ENCODE assay signal across 19 mouse cellular contexts in genomic region chr1:51272583-51273201, GRCm38 (mm10). TPM values are rescaled to one million over a fixed set of nuclear protein-coding genes. Genes with fewer than 3 reads are reported as not detected.
A peak's percentile ranks its signal among the peaks of the same experiment; 100 is the strongest.
DNase-seq lines count a peak whose midpoint lies in the region; ATAC-seq lines count a peak whose summit lies in the region.
"Had no signal": no experiment of that assay in that cellular context is flagged by ENCODE, and none has a peak within 500 bp of the region (broad histone marks: within the 10 kb centered on the region; RNA-seq: fewer than 3 reads in every experiment).

No protein-coding gene starts in this region.

- no peak overlapping the region for H3K4me2 ChIP-seq in embryonic facial prominence, embryonic 13.5 days
- H3K4me2 ChIP-seq in heart, embryonic 13.5 days, result no peak overlapping the region
- H3K4me2 ChIP-seq in kidney, embryonic 15.5 days, result no peak overlapping the region
- H3K4me2 ChIP-seq in neural tube, embryonic 13.5 days, result no peak overlapping the region
- H3K4me2 ChIP-seq in neural tube, embryonic 15.5 days, result no peak overlapping the region
- H3K4me2 ChIP-seq: hindbrain, embryonic 12.5 days; liver, embryonic 11.5 days; lung, embryonic 15.5 days had no signal

- ATAC-seq in embryonic facial prominence, embryonic 13.5 days (ENCODE audit: insufficient number of reproducible peaks, insufficient read depth, low FRiP score, low TSS enrichment, low read depth), result peak; percentile 48; the same call in 1 of the 2 replicates
- no peak for ATAC-seq in heart, embryonic 13.5 days (ENCODE audit: extremely low read depth, insufficient number of reproducible peaks, low FRiP score, low TSS enrichment)
- no peak for ATAC-seq in kidney, embryonic 15.5 days (replicated peaks; ENCODE audit: low FRiP score)
- ATAC-seq in neural tube, embryonic 13.5 days (ENCODE audit: low read depth), result 0 out of 2 replicates have a peak, but pooled peaks have one; percentile 32
- ATAC-seq in neural tube, embryonic 15.5 days (ENCODE audit: low FRiP score), result no peak
- ATAC-seq: CD4-positive, CD25-positive, alpha-beta regulatory T cell, adult 4 months had no signal

- H3K36me3 ChIP-seq in embryonic facial prominence, embryonic 13.5 days, result no peaks in the 10 kb centered on the region
- no peaks in the 10 kb centered on the region for H3K36me3 ChIP-seq in embryonic facial prominence, embryonic 10.5 days (replicated peaks)
- H3K36me3 ChIP-seq in heart, embryonic 13.5 days, result no peaks in the 10 kb centered on the region
- no peaks in the 10 kb centered on the region for H3K36me3 ChIP-seq in kidney, embryonic 15.5 days
- no peaks in the 10 kb centered on the region for H3K36me3 ChIP-seq in neural tube, embryonic 13.5 days
- no peaks in the 10 kb centered on the region for H3K36me3 ChIP-seq in neural tube, embryonic 15.5 days
- H3K36me3 ChIP-seq: G1E; hindbrain, embryonic 12.5 days; lung, embryonic 15.5 days had no signal

- H3K9ac ChIP-seq in embryonic facial prominence, embryonic 13.5 days, result no peak overlapping the region
- no peak overlapping the region for H3K9ac ChIP-seq in heart, embryonic 13.5 days
- no peak overlapping the region for H3K9ac ChIP-seq in kidney, embryonic 15.5 days
- no peak overlapping the region for H3K9ac ChIP-seq in neural tube, embryonic 13.5 days
- H3K9ac ChIP-seq in neural tube, embryonic 15.5 days (replicated peaks), result no peak overlapping the region
- H3K9ac ChIP-seq: hindbrain, embryonic 12.5 days; lung, embryonic 15.5 days had no signal

- H3K27me3 ChIP-seq in embryonic facial prominence, embryonic 13.5 days, result no peaks in the 10 kb centered on the region
- no peaks in the 10 kb centered on the region for H3K27me3 ChIP-seq in embryonic facial prominence, embryonic 10.5 days (replicated peaks; ENCODE audit: low read depth, poor library complexity, severe bottlenecking)
- no peaks in the 10 kb centered on the region for H3K27me3 ChIP-seq in heart, embryonic 13.5 days (replicated peaks)
- no peaks in the 10 kb centered on the region for H3K27me3 ChIP-seq in kidney, embryonic 15.5 days
- no peaks in the 10 kb centered on the region for H3K27me3 ChIP-seq in neural tube, embryonic 13.5 days
- H3K27me3 ChIP-seq in neural tube, embryonic 15.5 days (replicated peaks), result no peaks in the 10 kb centered on the region
- H3K27me3 ChIP-seq: hindbrain, embryonic 12.5 days; lung, embryonic 15.5 days had no signal

- no peak overlapping the region for H3K27ac ChIP-seq in embryonic facial prominence, embryonic 13.5 days
- no peak overlapping the region for H3K27ac ChIP-seq in embryonic facial prominence, embryonic 10.5 days (replicated peaks)
- peak overlapping the region; percentile 10; the same call in 1 of the 2 replicates for H3K27ac ChIP-seq in heart, embryonic 13.5 days (replicated peaks)
- H3K27ac ChIP-seq in kidney, embryonic 15.5 days, result no peak overlapping the region
- H3K27ac ChIP-seq in neural tube, embryonic 13.5 days (replicated peaks), result no peak overlapping the region
- no peak overlapping the region for H3K27ac ChIP-seq in neural tube, embryonic 15.5 days (replicated peaks)
- H3K27ac ChIP-seq: hindbrain, embryonic 12.5 days had no signal

- no peak overlapping the region for H3K4me3 ChIP-seq in embryonic facial prominence, embryonic 13.5 days
- no peak overlapping the region for H3K4me3 ChIP-seq in embryonic facial prominence, embryonic 10.5 days
- no peak overlapping the region for H3K4me3 ChIP-seq in heart, embryonic 13.5 days
- H3K4me3 ChIP-seq in kidney, embryonic 15.5 days (replicated peaks), result no peak overlapping the region
- H3K4me3 ChIP-seq in neural tube, embryonic 13.5 days, result no peak overlapping the region
- H3K4me3 ChIP-seq in neural tube, embryonic 15.5 days (replicated peaks), result no peak overlapping the region
- H3K4me3 ChIP-seq: erythroblast, embryonic 14.5 days; hindbrain, embryonic 12.5 days; lung, embryonic 15.5 days had no signal

- no peaks in the 10 kb centered on the region for H3K9me3 ChIP-seq in embryonic facial prominence, embryonic 13.5 days
- H3K9me3 ChIP-seq in embryonic facial prominence, embryonic 10.5 days, result no peaks in the 10 kb centered on the region
- H3K9me3 ChIP-seq in heart, embryonic 13.5 days, result no peaks in the 10 kb centered on the region
- no peaks in the 10 kb centered on the region for H3K9me3 ChIP-seq in kidney, embryonic 15.5 days (replicated peaks)
- H3K9me3 ChIP-seq in neural tube, embryonic 13.5 days, result no peaks in the 10 kb centered on the region
- H3K9me3 ChIP-seq in neural tube, embryonic 15.5 days (replicated peaks), result no peaks in the 10 kb centered on the region
- H3K9me3 ChIP-seq: G1E; hindbrain, embryonic 12.5 days; lung, embryonic 15.5 days had no signal

- intact Hi-C loops in heart, postnatal 36 days (cut with DNase I), result no loop called here

- no peak for DNase-seq in embryonic facial prominence, embryonic 10.5 days (ENCODE audit: low spot score)
- DNase-seq in heart, postnatal 36 days, result no peak
- DNase-seq in kidney, adult 9 months, result peak; percentile 69
- DNase-seq: adrenal gland, adult 2 months; cerebellum, adult 11 months; cerebellum, postnatal 25 days; layer of hippocampus, postnatal 36 days; spleen, adult 18-20 months had no signal

- 58% methylated on average over 4 of the region's 4 CpGs for WGBS in embryonic facial prominence, embryonic 13.5 days
- 79% methylated on average over 4 of the region's 4 CpGs for WGBS in embryonic facial prominence, embryonic 10.5 days
- WGBS in heart, embryonic 13.5 days, result 45% methylated on average over 4 of the region's 4 CpGs
- WGBS in kidney, embryonic 15.5 days, result 57% methylated on average over 4 of the region's 4 CpGs
- WGBS in neural tube, embryonic 13.5 days, result 55% methylated on average over 4 of the region's 4 CpGs
- WGBS in neural tube, embryonic 15.5 days, result 45% methylated on average over 4 of the region's 4 CpGs

- H3K4me1 ChIP-seq in embryonic facial prominence, embryonic 13.5 days, result peaks cover 6% of the 10 kb centered on the region; the same call in 1 of the 2 replicates
- peaks cover 20% of the 10 kb centered on the region for H3K4me1 ChIP-seq in embryonic facial prominence, embryonic 10.5 days
- peaks cover 65% of the 10 kb centered on the region for H3K4me1 ChIP-seq in heart, embryonic 13.5 days
- 0 out of 2 replicates have a peak, but pooled peaks cover 4% of the 10 kb centered on the region for H3K4me1 ChIP-seq in kidney, embryonic 15.5 days
- peaks cover 20% of the 10 kb centered on the region for H3K4me1 ChIP-seq in neural tube, embryonic 13.5 days (replicated peaks)
- H3K4me1 ChIP-seq in neural tube, embryonic 15.5 days, result peaks cover 6% of the 10 kb centered on the region; the same call in 1 of the 2 replicates

RNA-seq across cellular contexts. Expression of gene Cavin2, which starts 16.2 kb away (rescaled TPM):
- polyA plus RNA-seq in embryonic facial prominence, embryonic 13.5 days (2015; fragmentation: Nextera tagmentation; extraction: Ambion mirVana), result 13.8 and 15.0 TPM in 2 replicates
- polyA plus RNA-seq in embryonic facial prominence, embryonic 10.5 days (2016; fragmentation: Nextera tagmentation; extraction: Ambion mirVana), result 4.6 and 5.7 TPM in 2 replicates
- polyA plus RNA-seq in heart, embryonic 13.5 days (2015; fragmentation: Nextera tagmentation; extraction: Ambion mirVana), result 138 and 153 TPM in 2 replicates
- 100 to 1,000 TPM; 143 to 146 TPM for total RNA-seq in heart, postnatal 36 days (2021)
- 28.9 and 33.3 TPM in 2 replicates for polyA plus RNA-seq in kidney, embryonic 15.5 days (2015; fragmentation: Nextera tagmentation; extraction: Ambion mirVana)
- polyA plus RNA-seq in neural tube, embryonic 13.5 days (2015; fragmentation: Nextera tagmentation; extraction: Ambion mirVana), result 8.9 and 9.7 TPM in 2 replicates
- polyA plus RNA-seq in neural tube, embryonic 15.5 days (2015; fragmentation: Nextera tagmentation; extraction: Ambion mirVana), result 11.1 and 18.1 TPM in 2 replicates
- polyA plus RNA-seq: CD4-positive, CD25-positive, alpha-beta regulatory T cell, adult 4 months; G1E had no signal

Comparison
In these comparisons a context has a peak if more than half of its experiments do, and no peak if none do; other contexts are left out.
1. ATAC-seq: peak in embryonic facial prominence, embryonic 13.5 days (single experiment) and neural tube, embryonic 13.5 days (single experiment); none in heart, embryonic 13.5 days (single experiment), kidney, embryonic 15.5 days (single experiment) and neural tube, embryonic 15.5 days (single experiment).